Mouse (Mus musculus) left cerebral cortex, postnatal 25 days (tissue): ENCODE results near the gene D630023F18Rik. TPM values are rescaled to one million over a fixed set of nuclear protein-coding genes. Genes with fewer than 3 reads are reported as not detected.

Experiments used
- DNase-seq, 2 experiments: peaks; one replicate each; pipeline ENCODE4 v3.0.0; 2022; ENCODE audit warnings: low spot score in 2 of 2, mixed read lengths in 1 of 2
- intact Hi-C: fragments of 180-260 bp; cut with DNase I; formaldehyde crosslinking; loops from one replicate; pipeline ENCODE4 v1.15.1; 2025
- total RNA-seq, 2 experiments: library from RNA; stranded (reverse); gene quantifications; 2 replicates each; pipeline ENCODE4 v1.2.3; 2021

D630023F18Rik gene
- 1 to 10 TPM; 5.3 to 8.7 TPM for total RNA-seq

GRCm38 (mm10) chr1:65122574-65123372 lies at the start of gene D630023F18Rik:
Gene D630023F18Rik, minus strand, starts transcription at chr1:65123214.
- DNase-seq: peak; percentile 31 to 57
- intact Hi-C loops: no loop called here

GRCm38 (mm10) chr1:65171579-65171978 lies 48.6 kb upstream of the D630023F18Rik start:
- intact Hi-C loops: no loop called here
- DNase-seq: no peak

GRCm38 (mm10) chr1:65169947-65170346 lies 46.9 kb upstream of the D630023F18Rik start:
- intact Hi-C loops: no loop called here
- DNase-seq: no peak

- no peak for DNase-seq
- intact Hi-C loops: no loop called here
Measured at GRCm38 (mm10) chr1:65169536-65169935, 46.5 kb upstream of the D630023F18Rik start.

GRCm38 (mm10) chr1:65167496-65167895 lies 44.5 kb upstream of the D630023F18Rik start:
- intact Hi-C loops: no loop called here
- no peak for DNase-seq

- DNase-seq: peak in 1 of 2 experiments; percentile 24
- intact Hi-C loops: loop anchor here (5.0 kb wide), 1 partner anchor 50 kb away; no protein-coding TSS in a partner anchor
Measured at GRCm38 (mm10) chr1:65162210-65162609, 39.2 kb upstream of the D630023F18Rik start.

- intact Hi-C loops: no loop called here
- no peak for DNase-seq
Measured at GRCm38 (mm10) chr1:65156111-65156510, 33.1 kb upstream of the D630023F18Rik start.

- DNase-seq: no peak
- intact Hi-C loops: no loop called here
Measured at GRCm38 (mm10) chr1:65154814-65155213, 31.8 kb upstream of the D630023F18Rik start.

GRCm38 (mm10) chr1:65147971-65148370 lies 25.0 kb upstream of the D630023F18Rik start:
- DNase-seq: no peak
- intact Hi-C loops: no loop called here

GRCm38 (mm10) chr1:65147326-65147725 lies 24.3 kb upstream of the D630023F18Rik start:
- no peak for DNase-seq
- intact Hi-C loops: no loop called here

GRCm38 (mm10) chr1:65146601-65147000 lies 23.6 kb upstream of the D630023F18Rik start:
- no peak for DNase-seq
- intact Hi-C loops: no loop called here

- DNase-seq: no peak
- intact Hi-C loops: no loop called here
Measured at GRCm38 (mm10) chr1:65144783-65145182, 21.8 kb upstream of the D630023F18Rik start.

GRCm38 (mm10) chr1:65137560-65137959 lies 14.5 kb upstream of the D630023F18Rik start:
- intact Hi-C loops: no loop called here
- no peak for DNase-seq

GRCm38 (mm10) chr1:65132833-65133232 lies 9.8 kb upstream of the D630023F18Rik start:
- intact Hi-C loops: no loop called here
- DNase-seq: no peak

GRCm38 (mm10) chr1:65131671-65132070 lies 8.7 kb upstream of the D630023F18Rik start:
- intact Hi-C loops: no loop called here
- no peak for DNase-seq

- intact Hi-C loops: no loop called here
- no peak for DNase-seq
Measured at GRCm38 (mm10) chr1:65130226-65130625, 7.2 kb upstream of the D630023F18Rik start.

GRCm38 (mm10) chr1:65129634-65130180 lies 6.7 kb upstream of the D630023F18Rik start:
- intact Hi-C loops: no loop called here
- peak; percentile 8 to 17 for DNase-seq

GRCm38 (mm10) chr1:65119438-65119837 lies 3.6 kb downstream of the D630023F18Rik start, which contains the start of gene Gm28845:
Gene Gm28845, minus strand, starts transcription at chr1:65119558.
- DNase-seq: no peak
- intact Hi-C loops: no loop called here

- DNase-seq: no peak
- intact Hi-C loops: no loop called here
Measured at GRCm38 (mm10) chr1:65118150-65118913, 4.7 kb downstream of the D630023F18Rik start.

- no peak for DNase-seq
- intact Hi-C loops: loop anchor here (5.0 kb wide), 1 partner anchor 49 kb away; no protein-coding TSS in a partner anchor
Measured at GRCm38 (mm10) chr1:65113536-65114172, 9.4 kb downstream of the D630023F18Rik start.
